Mouse (Mus musculus) spleen, adult 2 months (tissue): ENCODE data around the gene Wrap53.
"Not testable (repeated sequence)": the region's sequence is repeated elsewhere in the genome, so short reads cannot be mapped to it uniquely, and the experiment has no call there.

ENCODE experiments used
- CTCF ChIP-seq: fragments of 200-500 bp; IDR thresholded peaks from 2 replicates; pipeline ENCODE4 v1.5.1; 2011; ENCODE audit warnings: mild to moderate bottlenecking, inconsistent platforms; ENCODE audit not compliant: insufficient read depth, insufficient read length, insufficient replicate concordance; ENCODE audit errors: extremely low read depth
- POLR2A ChIP-seq: fragments of 200-500 bp; IDR thresholded peaks from 2 replicates; pipeline ENCODE4 v1.6.1; 2011; ENCODE audit warnings: low read depth, low read length, inconsistent platforms

GRCm38 (mm10) chr11:69530755-69531154 lies 49.3 kb downstream of the Wrap53 start:
- not testable (repeated sequence) for TF ChIP-seq POLR2A, CTCF
